Mouse (Mus musculus): ENCODE results near the gene Abhd14b. TPM values are rescaled to one million over a fixed set of nuclear protein-coding genes. Genes with fewer than 3 reads are reported as not detected.

Gene Abhd14b
- total RNA-seq, 2 experiments from 2014 or later = 4.6 to 6.5 TPM

DNA sequence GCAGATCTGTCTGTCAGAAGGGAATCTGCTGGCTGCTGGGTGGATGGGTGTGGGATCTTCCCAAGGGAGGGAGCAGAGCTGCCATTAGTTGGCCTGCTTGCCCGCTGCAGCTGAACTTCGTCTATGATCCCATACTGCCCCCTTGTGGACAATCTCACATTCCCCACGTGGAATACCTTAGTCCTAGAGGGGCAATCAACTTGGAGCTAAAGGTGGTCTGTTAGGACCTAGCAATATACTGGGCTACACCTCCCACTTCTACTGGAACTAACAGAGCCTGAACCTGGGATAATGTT is 25.4 kb upstream of the Abhd14b start:
- intact Hi-C loops (cut with DNase I; ENCODE audit: low total_unique reads) = loop anchor here (2.0 to 5.0 kb wide), 2 partner anchors 115 to 133 kb away; no protein-coding TSS in a partner anchor
- peak; percentile 85 for DNase-seq

DNA sequence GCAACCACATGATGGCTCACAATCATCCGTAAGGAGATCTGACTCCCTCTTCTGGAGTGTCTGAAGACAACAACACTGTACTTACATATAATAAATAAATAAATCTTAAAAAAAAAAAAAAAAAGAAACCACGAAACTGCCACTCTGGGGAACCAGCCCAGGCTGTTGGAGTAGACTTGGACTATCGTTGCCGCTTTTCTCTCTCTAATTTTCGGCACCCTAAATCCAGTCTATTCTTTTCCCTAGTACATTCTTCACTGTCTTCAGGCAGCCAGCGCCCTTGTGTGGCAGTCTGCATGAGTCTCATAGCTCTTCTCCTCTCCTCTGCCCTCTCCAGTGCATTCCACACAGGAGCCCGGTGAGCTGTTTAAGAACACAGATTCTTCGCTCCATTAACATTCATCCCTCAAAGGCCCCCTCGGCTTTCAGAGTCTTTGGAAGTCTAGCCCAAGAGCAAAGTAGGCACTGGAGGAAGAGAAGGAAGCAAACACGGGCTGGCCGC is 18.5 kb upstream of the Abhd14b start:
- DNase-seq = no peak
- intact Hi-C loops (cut with DNase I; ENCODE audit: low total_unique reads) = no loop called here

DNA sequence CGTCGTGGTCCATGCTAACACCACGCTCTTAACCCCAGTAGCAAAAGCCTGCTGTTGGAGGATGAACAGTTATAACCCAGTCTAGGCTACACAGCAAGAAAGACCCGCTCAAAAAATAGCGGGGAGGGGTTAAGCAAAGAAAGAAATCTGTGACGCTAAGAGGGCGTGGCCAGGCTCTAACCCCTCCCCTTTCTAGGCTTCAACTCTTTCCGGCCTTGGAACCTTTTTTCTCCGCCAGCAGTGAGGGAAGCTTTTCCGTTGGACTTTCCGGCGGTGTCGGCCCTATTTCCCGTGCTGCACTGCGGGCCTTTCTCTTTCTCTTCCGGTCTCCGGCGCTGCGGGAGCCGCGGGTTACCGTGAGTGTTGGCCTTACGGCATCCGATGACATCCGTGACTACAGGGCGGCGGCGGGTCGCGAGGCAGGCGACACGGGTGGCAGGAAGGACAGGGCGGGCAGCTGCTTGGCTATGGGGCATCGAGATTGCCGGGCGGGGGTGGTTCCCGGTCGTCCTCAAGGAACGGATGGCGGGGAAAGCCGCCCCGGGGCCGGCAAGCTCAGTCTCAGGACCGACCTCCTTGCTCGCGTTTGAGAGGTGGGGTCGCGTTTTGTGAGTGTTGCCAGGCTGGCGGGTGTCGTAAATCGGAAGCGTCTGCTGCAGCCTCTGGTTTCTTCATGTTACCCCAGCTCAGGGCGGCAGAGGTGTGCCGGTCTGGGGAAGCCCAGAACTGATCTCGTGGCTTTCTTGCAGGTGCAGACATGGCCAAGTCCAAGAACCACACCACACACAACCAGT is 17.8 kb upstream of the Abhd14b start, which contains the start of gene Rpl29:
TSS of gene Rpl29 (plus strand) at position 234 of the 794 bp plus-strand sequence.
- intact Hi-C loops (cut with DNase I; ENCODE audit: low total_unique reads) = no loop called here
- peak; percentile 93 for DNase-seq

DNA sequence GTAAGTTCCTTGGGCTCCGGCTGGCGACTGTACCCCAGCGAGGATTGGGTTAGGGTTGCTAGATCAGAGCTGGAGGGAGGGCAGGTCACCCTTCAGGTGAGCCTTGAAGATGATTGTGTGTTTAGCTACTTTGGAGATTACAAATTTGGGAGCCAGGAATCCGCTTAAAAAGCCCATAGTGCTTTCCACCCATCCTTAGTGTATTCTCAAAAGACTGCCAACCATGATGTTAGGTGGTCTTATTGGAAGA is 17.3 kb upstream of the Abhd14b start:
- intact Hi-C loops (cut with DNase I; ENCODE audit: low total_unique reads) = no loop called here
- DNase-seq = no peak

DNA sequence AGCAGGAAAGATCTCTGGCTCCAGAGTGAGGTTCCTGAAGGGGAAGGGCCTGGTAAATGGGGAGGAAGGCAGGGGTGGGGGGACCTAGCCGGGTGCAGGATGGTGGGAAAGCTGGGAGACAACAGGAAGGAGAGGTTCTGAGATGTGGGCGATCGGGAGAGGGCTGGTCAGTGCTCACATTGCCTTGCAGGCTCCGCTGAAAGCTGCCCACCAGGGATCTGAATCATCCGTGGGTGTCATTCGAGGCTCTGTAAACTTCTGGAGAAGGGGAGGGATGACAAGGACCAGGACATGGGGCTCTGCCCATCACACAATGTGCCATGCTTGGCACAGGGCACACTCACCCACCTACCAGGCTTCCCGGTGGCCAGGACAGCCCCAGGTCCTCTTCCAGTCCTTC is 13.9 kb upstream of the Abhd14b start:
- intact Hi-C loops (cut with DNase I; ENCODE audit: low total_unique reads) = no loop called here
- no peak for DNase-seq

DNA sequence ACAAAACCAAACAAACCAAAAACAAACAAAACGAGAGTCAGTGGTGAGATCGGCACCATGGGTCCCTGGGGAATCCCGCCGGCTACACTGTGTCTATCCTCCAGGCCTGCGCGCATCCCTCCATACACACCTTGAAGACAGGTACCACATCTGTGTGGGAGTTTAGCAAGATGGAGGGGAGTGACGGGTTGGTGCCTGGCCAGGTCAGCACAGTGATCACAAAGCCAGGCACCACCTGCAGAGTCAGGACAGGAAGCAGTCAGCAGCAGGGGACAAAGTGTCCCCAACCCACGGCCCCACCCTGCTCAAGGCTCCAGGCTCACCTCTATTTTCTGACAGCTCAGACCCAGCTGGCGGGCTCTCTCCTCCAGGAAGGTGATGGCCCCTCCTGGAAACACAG is 10.7 kb upstream of the Abhd14b start:
- no peak for DNase-seq
- intact Hi-C loops (cut with DNase I; ENCODE audit: low total_unique reads) = loop anchor here (5.0 kb wide), 1 partner anchor 36 kb away; no protein-coding TSS in a partner anchor

DNA sequence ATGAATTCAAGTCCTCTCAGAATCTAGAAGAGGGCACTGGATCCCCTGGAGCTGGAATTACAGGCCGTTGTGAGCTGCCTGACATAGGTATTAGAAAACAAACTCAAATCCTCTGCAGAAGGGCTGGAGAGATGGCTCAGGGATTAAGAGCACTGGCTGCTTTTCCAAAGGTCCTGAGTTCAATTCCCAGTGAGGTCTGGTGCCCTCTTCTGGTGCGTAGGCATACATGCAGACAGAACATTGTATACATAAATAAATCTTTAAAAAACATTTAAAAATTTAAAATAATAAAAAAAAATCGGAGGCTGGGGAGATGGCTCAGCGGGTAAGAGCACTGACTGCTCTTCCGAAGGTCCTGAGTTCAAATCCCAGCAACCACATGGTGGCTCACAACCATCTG is 4.6 kb upstream of the Abhd14b start:
- intact Hi-C loops (cut with DNase I; ENCODE audit: low total_unique reads) = no loop called here

DNA sequence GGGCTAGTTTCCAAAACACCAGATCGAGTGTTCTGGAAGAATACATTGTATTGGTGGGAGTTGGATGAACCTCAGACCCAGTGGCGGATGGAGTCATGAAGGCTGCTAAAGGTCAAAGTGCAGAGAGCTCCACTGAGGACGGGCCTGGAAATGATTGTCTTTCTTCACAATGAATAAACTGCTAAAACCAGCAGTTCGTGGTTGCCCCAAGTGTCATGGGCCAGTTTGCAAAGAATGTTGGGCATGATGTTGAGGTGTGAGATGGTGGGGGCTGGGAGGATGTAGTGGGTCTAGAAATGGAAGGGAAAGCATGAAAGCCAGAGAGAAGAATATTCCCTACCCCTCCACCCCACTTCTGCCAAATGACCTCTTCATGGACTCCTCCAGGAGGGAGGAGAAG is 2.4 kb upstream of the Abhd14b start:
- intact Hi-C loops (cut with DNase I; ENCODE audit: low total_unique reads) = no loop called here
- DNase-seq = no peak

More for the DNA sequence above, 4.6 kb upstream of the Abhd14b start:
- no peak for DNase-seq

DNA sequence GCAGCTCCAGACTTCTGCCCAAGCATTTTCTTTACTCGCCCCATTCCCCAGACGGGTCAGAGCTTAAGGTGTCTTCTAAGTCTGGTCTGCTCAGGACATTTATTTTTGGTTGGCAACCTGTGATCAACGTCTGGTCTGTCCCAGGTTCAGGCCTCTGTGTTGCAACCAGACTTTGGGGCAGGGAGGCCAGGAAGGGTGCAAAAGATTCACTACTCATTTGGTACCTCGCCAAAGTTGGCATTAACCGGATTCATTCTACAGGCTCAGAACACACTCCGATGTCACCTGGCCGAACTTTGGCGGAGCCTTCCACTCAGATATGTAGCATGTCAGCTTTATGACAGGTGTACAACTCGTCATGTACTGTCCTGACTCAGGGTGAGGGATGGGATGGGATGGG is 692 bp downstream of the Abhd14b start:
- intact Hi-C loops (cut with DNase I; ENCODE audit: low total_unique reads) = no loop called here
- DNase-seq = no peak

DNA sequence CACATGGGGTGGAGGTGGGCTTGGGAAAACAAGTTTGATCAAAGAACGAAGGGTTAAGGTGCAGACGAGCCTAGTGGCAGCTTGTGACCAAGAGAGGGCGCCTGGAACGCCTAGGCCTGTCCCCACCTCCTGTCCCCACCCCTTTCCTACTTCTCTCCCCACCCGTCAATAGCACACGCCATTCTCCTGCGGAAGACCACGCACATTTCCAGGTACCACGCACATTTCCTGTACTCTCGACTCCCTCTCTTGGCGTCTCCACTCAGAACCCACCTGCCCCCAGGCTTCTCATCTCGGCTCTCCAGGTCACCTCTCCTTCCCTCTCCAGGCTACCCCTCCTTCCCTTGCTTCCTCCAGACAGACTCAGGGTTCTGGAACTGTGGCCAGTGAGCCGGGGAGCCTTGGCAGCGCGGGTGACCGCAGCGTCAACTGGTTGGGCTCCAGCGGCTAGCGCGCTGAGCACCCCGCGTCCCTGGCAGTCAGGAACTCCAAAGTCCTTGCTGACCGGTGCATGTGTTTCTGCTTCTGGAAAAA is 1.3 kb downstream of the Abhd14b start:
- intact Hi-C loops (cut with DNase I; ENCODE audit: low total_unique reads) = no loop called here
- peak; percentile 88 for DNase-seq

DNA sequence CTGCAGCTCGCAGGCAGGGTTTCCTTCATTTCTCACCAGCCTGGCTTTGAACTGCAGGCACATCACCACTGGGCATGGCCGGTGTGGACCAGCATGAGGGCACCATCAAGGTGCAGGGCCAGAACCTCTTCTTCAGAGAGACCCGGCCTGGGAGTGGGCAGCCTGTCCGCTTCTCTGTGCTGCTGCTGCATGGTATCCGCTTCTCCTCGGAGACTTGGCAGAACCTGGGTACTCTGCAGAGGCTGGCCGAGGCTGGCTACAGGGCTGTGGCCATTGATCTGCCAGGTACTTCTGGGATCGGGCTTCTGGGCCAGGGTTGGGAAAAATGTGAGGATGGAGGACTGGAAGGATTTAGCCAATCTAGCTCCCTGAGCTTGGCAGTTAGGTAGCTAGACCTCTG is 2.7 kb downstream of the Abhd14b start:
- no peak for DNase-seq
- intact Hi-C loops (cut with DNase I; ENCODE audit: low total_unique reads) = no loop called here

DNA sequence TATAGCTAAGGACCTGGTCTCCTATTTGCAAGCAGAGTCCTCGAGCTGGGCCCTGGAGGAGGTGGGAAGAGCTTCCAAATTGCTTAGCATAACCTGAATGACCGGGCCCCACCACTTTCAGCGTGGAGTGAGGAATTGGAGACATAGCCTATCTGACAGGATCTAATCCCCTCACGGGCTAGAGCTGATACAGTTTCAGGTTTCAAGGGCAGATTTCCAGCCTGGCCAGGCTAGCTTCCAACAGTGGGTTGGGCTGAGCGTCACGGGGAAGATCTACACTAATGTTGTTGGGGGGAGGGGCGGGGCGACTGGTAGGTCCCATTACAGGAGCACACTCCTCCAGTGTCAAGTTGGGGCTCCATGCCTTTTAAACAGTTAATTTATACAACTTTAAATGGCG is 3.4 kb downstream of the Abhd14b start:
- intact Hi-C loops (cut with DNase I; ENCODE audit: low total_unique reads) = no loop called here
- DNase-seq = peak; percentile 62

DNA sequence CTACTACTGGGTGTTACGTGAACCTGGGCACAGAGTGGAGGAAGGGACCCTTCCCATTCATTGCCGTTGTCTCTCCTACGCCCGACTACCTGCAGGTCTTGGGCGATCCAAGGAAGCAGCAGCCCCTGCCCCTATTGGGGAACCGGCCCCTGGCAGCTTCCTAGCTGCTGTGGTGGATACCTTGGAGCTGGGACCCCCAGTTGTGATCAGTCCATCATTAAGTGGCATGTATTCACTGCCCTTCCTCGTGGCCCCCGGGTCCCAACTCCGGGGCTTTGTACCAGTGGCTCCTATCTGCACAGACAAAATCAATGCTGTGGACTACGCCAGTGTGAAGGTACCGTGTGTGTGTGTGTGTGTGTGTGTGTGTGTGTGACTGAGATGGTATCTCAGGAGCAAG is 4.0 kb downstream of the Abhd14b start:
- intact Hi-C loops (cut with DNase I; ENCODE audit: low total_unique reads) = no loop called here
- no peak for DNase-seq

DNA sequence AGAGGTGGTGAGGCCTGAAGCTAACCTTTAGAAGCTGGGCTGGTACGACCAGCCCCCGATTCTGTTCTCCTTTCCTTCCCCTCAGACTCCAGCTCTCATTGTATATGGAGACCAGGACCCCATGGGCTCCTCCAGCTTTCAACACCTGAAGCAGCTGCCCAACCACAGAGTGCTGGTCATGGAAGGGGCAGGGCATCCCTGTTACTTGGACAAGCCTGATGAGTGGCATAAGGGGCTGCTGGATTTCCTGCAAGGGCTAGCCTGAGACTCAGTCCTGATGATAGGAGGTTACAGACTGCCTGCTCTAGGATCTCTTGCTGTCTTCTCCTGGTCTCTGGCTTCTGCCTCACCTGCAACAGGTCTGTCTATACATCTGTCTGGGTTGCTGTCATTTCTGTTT is 4.6 kb downstream of the Abhd14b start:
- no peak for DNase-seq
- intact Hi-C loops (cut with DNase I; ENCODE audit: low total_unique reads) = no loop called here

DNA sequence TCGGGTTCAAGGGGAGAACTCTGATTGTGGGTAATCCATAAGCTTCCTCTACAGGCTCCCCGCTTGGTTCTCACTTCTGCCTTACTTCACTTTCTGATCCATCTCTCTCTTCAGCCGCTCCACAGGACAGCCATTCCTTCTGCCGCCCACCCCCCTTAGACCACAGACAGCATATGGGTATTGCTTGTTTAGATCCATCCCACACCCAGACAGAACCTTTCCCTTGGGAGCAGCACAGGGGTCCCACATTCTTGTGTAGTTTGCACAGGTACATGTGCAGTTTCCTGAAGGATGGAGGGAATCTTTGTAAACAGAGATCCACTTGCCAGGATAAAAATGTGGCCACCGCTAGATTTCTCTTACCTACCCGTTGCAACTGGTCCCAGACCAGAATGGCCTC is 5.1 kb downstream of the Abhd14b start:
- intact Hi-C loops (cut with DNase I; ENCODE audit: low total_unique reads) = no loop called here
- no peak for DNase-seq

DNA sequence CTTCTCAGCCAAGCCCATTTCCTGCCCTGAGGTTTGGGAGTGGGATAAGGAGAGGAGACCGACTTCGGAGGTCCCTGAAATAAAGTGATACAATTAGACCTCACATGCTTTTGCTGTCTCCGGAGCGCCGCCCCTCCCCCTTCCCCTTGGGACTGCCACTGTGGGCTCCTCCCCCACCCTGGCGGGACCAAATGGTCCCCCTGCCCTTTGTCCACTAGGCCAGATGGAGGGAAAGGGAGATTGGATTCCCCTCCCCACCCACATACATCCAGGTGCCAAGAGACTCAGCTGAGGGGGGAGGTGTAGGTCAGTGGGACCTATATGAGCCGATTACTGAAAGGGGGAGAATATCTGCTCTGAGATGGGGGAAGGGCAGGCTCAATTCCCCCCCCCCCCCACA is 5.6 kb downstream of the Abhd14b start:
- intact Hi-C loops (cut with DNase I; ENCODE audit: low total_unique reads) = no loop called here
- DNase-seq = no peak

DNA sequence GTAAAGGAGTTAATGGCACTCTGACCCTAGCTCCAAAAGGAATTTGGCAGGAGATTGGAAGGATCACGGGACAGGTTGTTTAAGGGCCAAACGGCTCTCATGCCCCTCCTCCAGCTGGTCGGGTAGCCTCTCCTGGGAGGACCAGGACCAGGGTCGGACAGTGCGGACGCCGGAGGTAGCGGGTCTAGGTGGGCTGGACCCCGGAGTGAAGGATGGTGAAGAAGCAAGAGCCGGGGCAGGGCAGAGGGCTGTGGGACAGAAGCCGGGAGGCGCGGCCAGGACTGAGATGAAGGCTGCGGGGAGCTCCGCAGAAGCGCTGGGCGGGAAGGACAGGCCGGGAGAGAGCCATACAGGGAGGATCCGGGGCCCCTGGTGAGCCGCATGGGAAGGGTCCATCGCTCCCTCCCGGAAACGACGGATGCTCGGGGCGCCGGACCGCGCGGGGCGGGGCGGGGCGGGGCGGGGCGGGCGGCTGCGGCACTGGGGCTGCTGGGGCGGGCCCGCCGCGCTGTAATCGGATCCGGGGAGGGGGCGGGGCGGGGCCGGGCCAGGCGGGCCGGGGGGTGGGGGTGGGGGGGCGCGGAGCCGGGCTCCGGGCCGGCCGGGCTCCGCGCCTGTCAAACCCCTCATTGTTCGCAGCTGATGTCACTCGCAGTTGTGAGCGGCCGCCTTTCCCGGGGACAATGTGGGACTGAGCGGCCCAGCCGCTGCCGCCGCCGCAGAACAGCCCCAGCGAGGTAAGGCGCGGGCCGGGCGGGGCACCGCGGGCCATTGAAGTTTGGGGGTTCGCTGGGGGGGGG is 6.2 kb downstream of the Abhd14b start, which contains the start of gene Pcbp4:
TSS of gene Pcbp4 (plus strand) at position 21 of the 800 bp plus-strand sequence.
- peak; percentile 66 for DNase-seq
- intact Hi-C loops (cut with DNase I; ENCODE audit: low total_unique reads) = no loop called here

DNA sequence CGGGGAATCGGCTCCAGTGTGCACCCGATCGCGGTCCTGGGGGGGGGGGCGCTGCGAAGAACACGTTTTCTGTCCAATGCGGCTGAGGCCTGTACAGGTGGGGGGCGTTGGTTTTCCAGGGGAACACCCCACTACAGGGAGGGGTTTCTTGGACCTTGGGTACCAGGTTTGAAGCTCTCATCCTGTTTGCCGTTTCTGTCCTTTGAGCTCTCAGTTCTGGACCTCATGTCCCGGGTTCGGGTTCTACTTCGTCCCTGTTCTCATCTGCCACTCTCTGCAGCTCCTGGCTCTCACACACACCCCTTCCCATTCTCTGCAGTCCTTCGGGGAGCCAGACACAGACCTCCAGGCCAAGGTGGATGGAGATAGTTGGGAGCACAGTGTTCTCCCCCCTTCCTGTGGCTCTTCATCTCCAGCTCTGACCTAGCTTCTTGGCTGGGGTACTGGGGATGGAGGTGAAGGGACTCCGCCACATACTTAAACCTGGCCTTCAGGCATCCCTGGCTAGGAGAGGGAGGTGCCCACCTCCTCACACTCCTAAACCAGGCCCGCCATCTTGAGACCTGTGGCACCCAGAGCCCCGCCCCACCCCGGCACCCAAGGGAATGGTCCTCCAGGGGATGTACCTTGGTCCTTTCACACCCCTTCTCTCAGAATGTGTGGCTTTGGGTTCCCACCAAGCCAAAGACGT is 7.0 kb downstream of the Abhd14b start:
- intact Hi-C loops (cut with DNase I; ENCODE audit: low total_unique reads) = no loop called here
- DNase-seq = no peak

DNA sequence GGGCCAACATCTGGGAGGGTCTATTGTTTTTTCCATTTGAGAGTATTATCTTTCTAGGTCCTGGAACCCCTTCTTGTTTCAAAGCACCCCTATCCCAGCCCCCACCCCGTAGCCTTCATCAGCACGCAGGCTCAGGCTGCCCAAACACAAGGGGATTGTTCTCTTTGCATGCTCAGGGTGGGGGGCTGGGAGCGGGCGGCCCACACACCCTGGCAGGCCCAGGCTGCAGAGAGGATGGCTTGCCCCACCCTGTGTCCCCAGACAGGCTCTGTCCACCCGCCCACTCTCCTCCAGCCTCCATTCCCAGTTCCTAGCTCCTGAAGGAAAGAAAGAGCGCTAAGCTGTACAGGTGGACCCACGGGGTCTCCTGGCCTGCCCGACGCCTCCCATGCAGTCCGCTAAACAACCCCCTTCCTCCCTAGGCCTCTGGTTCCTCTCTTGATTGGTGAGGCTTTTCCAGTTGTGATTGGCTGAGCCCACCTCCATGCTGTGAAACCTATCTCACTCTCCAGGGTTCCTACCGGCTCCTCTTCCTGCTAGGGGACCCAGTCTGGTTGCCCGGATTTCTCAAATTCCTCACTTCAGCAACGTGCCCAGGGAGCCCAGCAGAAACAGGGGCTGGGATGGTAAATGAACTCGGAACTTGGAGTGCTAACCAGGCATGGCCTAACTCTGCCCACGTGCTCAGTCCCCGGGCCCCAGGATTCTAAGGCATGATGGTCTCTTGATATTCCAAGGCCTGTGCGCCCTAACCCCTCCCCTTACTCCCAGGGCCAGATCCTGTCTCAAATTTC is 7.8 kb downstream of the Abhd14b start:
- DNase-seq = no peak
- intact Hi-C loops (cut with DNase I; ENCODE audit: low total_unique reads) = no loop called here

All from gastrocnemius, postnatal 14 days (tissue).